Comparison of ENCODE assay signal across 14 mouse cellular contexts in the genomic region with DNA sequence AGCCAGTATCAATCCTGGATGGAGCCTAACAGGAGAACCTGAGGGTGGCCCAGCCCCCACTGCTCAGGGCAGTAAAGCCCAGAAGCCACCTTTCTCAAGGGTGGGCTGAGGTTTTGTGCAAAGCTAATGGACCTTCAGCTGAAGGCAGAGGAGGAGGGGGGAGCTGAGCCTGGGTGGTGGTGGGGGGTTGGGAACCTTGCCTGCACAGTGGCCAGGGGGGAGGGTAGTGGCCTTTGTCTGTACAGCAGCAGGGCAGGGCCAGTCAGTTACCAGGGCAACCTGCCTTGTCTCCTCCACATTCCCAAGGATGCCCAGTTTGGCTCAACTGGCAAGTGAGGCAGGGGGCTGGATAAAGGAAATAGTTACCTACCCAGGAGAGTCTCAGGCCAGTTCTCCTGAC. TPM values are rescaled to one million over a fixed set of nuclear protein-coding genes. Genes with fewer than 3 reads are reported as not detected.
A peak's percentile ranks its signal among the peaks of the same experiment; 100 is the strongest.
DNase-seq lines count a peak whose midpoint lies in the region; ATAC-seq lines count a peak whose summit lies in the region.
"Had no signal": no experiment of that assay in that cellular context is flagged by ENCODE, and none has a peak within 500 bp of the region (broad histone marks: within the 10 kb centered on the region; RNA-seq: fewer than 3 reads in every experiment).

No protein-coding gene starts in this region.

- peak; percentile 62 for DNase-seq in embryonic facial prominence, embryonic 10.5 days (ENCODE audit: low spot score)
- peak; percentile 76 for DNase-seq in hindbrain, embryonic 10.5 days (ENCODE audit: low spot score)
- DNase-seq in midbrain, embryonic 11.5 days (ENCODE audit: low spot score, missing footprints), result peak; percentile 94
- DNase-seq in lung, postnatal 36 days, result no peak
- no peak for DNase-seq in frontal cortex, postnatal 10 days (ENCODE audit: low spot score in 2 of 2)
- DNase-seq in cerebellum, adult 18-20 months, result no peak
- DNase-seq: cerebellum, adult 11 months; heart, postnatal 10 days; kidney, postnatal 36 days had no signal

- peaks cover 31% of the 10 kb centered on the region for H3K27me3 ChIP-seq in embryonic facial prominence, embryonic 10.5 days (replicated peaks; ENCODE audit: low read depth, poor library complexity, severe bottlenecking)
- peaks cover 18% of the 10 kb centered on the region for H3K27me3 ChIP-seq in hindbrain, embryonic 10.5 days (ENCODE audit: insufficient read depth, poor library complexity, severe bottlenecking)
- peaks cover 4% of the 10 kb centered on the region; the same call in 1 of the 2 replicates for H3K27me3 ChIP-seq in midbrain, embryonic 11.5 days (ENCODE audit: control insufficient read depth, insufficient read depth, low read length)
- H3K27me3 ChIP-seq in neural tube, embryonic 15.5 days (replicated peaks), result no peaks in the 10 kb centered on the region

- peak overlapping the region; percentile 11; the same call in 1 of the 2 replicates for H3K4me3 ChIP-seq in embryonic facial prominence, embryonic 10.5 days
- peak overlapping the region; percentile 31 for H3K4me3 ChIP-seq in hindbrain, embryonic 10.5 days
- no peak overlapping the region for H3K4me3 ChIP-seq in midbrain, embryonic 11.5 days (ENCODE audit: low read depth, low read length)
- H3K4me3 ChIP-seq in neural tube, embryonic 15.5 days (replicated peaks), result no peak overlapping the region
- H3K4me3 ChIP-seq: embryonic facial prominence, embryonic 12.5 days; lung, embryonic 15.5 days had no signal

- peak overlapping the region; percentile 23 for H3K4me2 ChIP-seq in midbrain, embryonic 11.5 days
- H3K4me2 ChIP-seq in neural tube, embryonic 15.5 days, result no peak overlapping the region
- H3K4me2 ChIP-seq: embryonic facial prominence, embryonic 12.5 days; lung, embryonic 15.5 days had no signal

- H3K36me3 ChIP-seq in embryonic facial prominence, embryonic 10.5 days (replicated peaks), result peaks cover 44% of the 10 kb centered on the region
- H3K36me3 ChIP-seq in hindbrain, embryonic 10.5 days, result peaks cover 41% of the 10 kb centered on the region
- H3K36me3 ChIP-seq in midbrain, embryonic 11.5 days (ENCODE audit: control insufficient read depth, insufficient read depth, low read length), result peaks cover 17% of the 10 kb centered on the region
- H3K36me3 ChIP-seq in neural tube, embryonic 15.5 days, result peaks cover 36% of the 10 kb centered on the region

- peaks cover 41% of the 10 kb centered on the region for H3K4me1 ChIP-seq in embryonic facial prominence, embryonic 10.5 days
- H3K4me1 ChIP-seq in hindbrain, embryonic 10.5 days (replicated peaks), result peaks cover 57% of the 10 kb centered on the region
- peaks cover 36% of the 10 kb centered on the region for H3K4me1 ChIP-seq in midbrain, embryonic 11.5 days (ENCODE audit: control insufficient read depth, insufficient read depth, low read length)
- H3K4me1 ChIP-seq in neural tube, embryonic 15.5 days, result peaks cover 32% of the 10 kb centered on the region

- peak; percentile 83 for ATAC-seq in midbrain, embryonic 11.5 days (ENCODE audit: low FRiP score)
- ATAC-seq in neural tube, embryonic 15.5 days (ENCODE audit: low FRiP score), result no peak; the same call in 1 of the 2 replicates
- ATAC-seq: intestine, postnatal 0 days had no signal

- no peaks in the 10 kb centered on the region for H3K9me3 ChIP-seq in embryonic facial prominence, embryonic 10.5 days
- no peaks in the 10 kb centered on the region for H3K9me3 ChIP-seq in hindbrain, embryonic 10.5 days
- no peaks in the 10 kb centered on the region for H3K9me3 ChIP-seq in midbrain, embryonic 11.5 days (ENCODE audit: control insufficient read depth, low read length)
- no peaks in the 10 kb centered on the region for H3K9me3 ChIP-seq in neural tube, embryonic 15.5 days (replicated peaks)
- H3K9me3 ChIP-seq: embryonic facial prominence, embryonic 12.5 days; lung, embryonic 15.5 days had no signal

- H3K9ac ChIP-seq in midbrain, embryonic 11.5 days (ENCODE audit: low read length), result peak overlapping the region; percentile 42; the same call in 1 of the 2 replicates
- no peak overlapping the region for H3K9ac ChIP-seq in neural tube, embryonic 15.5 days (replicated peaks)
- H3K9ac ChIP-seq: embryonic facial prominence, embryonic 12.5 days; lung, embryonic 15.5 days had no signal

- H3K27ac ChIP-seq in embryonic facial prominence, embryonic 10.5 days (replicated peaks), result peak overlapping the region; percentile 74
- H3K27ac ChIP-seq in hindbrain, embryonic 10.5 days, result peak overlapping the region; percentile 87
- peak overlapping the region; percentile 76 for H3K27ac ChIP-seq in midbrain, embryonic 11.5 days (ENCODE audit: low read depth, low read length)
- 0 out of 2 replicates have a peak overlapping the region, but pooled peaks have one; percentile 4 for H3K27ac ChIP-seq in neural tube, embryonic 15.5 days (replicated peaks)
- H3K27ac ChIP-seq: embryonic facial prominence, embryonic 12.5 days; lung, embryonic 15.5 days; stomach, postnatal 0 days had no signal

RNA-seq across cellular contexts. Expression of gene Mapk11, which starts 2.9 kb away (rescaled TPM):
- 16.1 and 20.6 TPM in 2 replicates for polyA plus RNA-seq in embryonic facial prominence, embryonic 10.5 days (2016; fragmentation: Nextera tagmentation; extraction: Ambion mirVana)
- polyA plus RNA-seq in hindbrain, embryonic 10.5 days (2016; fragmentation: Nextera tagmentation; extraction: Ambion mirVana), result 34.9 and 46.6 TPM in 2 replicates
- 34.9 and 40.6 TPM in 2 replicates for polyA plus RNA-seq in midbrain, embryonic 11.5 days (2014; fragmentation: Nextera tagmentation; extraction: Ambion mirVana)
- 22.5 and 27.5 TPM in 2 replicates for polyA plus RNA-seq in neural tube, embryonic 15.5 days (2015; fragmentation: Nextera tagmentation; extraction: Ambion mirVana)

RNA-seq across cellular contexts. Expression of gene Mapk12, which starts 11.8 kb away (rescaled TPM):
- 16.6 and 19.6 TPM in 2 replicates for polyA plus RNA-seq in embryonic facial prominence, embryonic 10.5 days (2016; fragmentation: Nextera tagmentation; extraction: Ambion mirVana)
- 23.7 and 28.5 TPM in 2 replicates for polyA plus RNA-seq in hindbrain, embryonic 10.5 days (2016; fragmentation: Nextera tagmentation; extraction: Ambion mirVana)
- polyA plus RNA-seq in midbrain, embryonic 11.5 days (2014; fragmentation: Nextera tagmentation; extraction: Ambion mirVana), result 21.3 and 27.0 TPM in 2 replicates
- polyA plus RNA-seq in neural tube, embryonic 15.5 days (2015; fragmentation: Nextera tagmentation; extraction: Ambion mirVana), result 4.8 and 5.2 TPM in 2 replicates

RNA-seq across cellular contexts. Expression of gene Hdac10, which starts 23.8 kb away (rescaled TPM):
- 15.9 and 16.1 TPM in 2 replicates for polyA plus RNA-seq in embryonic facial prominence, embryonic 10.5 days (2016; fragmentation: Nextera tagmentation; extraction: Ambion mirVana)
- polyA plus RNA-seq in hindbrain, embryonic 10.5 days (2016; fragmentation: Nextera tagmentation; extraction: Ambion mirVana), result 16.4 and 18.5 TPM in 2 replicates
- 11.6 and 13.6 TPM in 2 replicates for polyA plus RNA-seq in midbrain, embryonic 11.5 days (2014; fragmentation: Nextera tagmentation; extraction: Ambion mirVana)
- polyA plus RNA-seq in neural tube, embryonic 15.5 days (2015; fragmentation: Nextera tagmentation; extraction: Ambion mirVana), result 25.1 and 31.9 TPM in 2 replicates

RNA-seq across cellular contexts. Expression of gene Plxnb2, which starts 28.3 kb away (rescaled TPM):
- 146 and 152 TPM in 2 replicates for polyA plus RNA-seq in embryonic facial prominence, embryonic 10.5 days (2016; fragmentation: Nextera tagmentation; extraction: Ambion mirVana)
- polyA plus RNA-seq in hindbrain, embryonic 10.5 days (2016; fragmentation: Nextera tagmentation; extraction: Ambion mirVana), result 133 and 155 TPM in 2 replicates
- polyA plus RNA-seq in midbrain, embryonic 11.5 days (2014; fragmentation: Nextera tagmentation; extraction: Ambion mirVana), result 97.5 and 115 TPM in 2 replicates
- 69.4 and 72.3 TPM in 2 replicates for polyA plus RNA-seq in neural tube, embryonic 15.5 days (2015; fragmentation: Nextera tagmentation; extraction: Ambion mirVana)

RNA-seq across cellular contexts. Expression of gene Tubgcp6, which starts 29.4 kb away (rescaled TPM):
- polyA plus RNA-seq in embryonic facial prominence, embryonic 10.5 days (2016; fragmentation: Nextera tagmentation; extraction: Ambion mirVana), result 25.9 and 28.8 TPM in 2 replicates
- polyA plus RNA-seq in hindbrain, embryonic 10.5 days (2016; fragmentation: Nextera tagmentation; extraction: Ambion mirVana), result 23.7 and 26.0 TPM in 2 replicates
- polyA plus RNA-seq in midbrain, embryonic 11.5 days (2014; fragmentation: Nextera tagmentation; extraction: Ambion mirVana), result 14.9 and 16.8 TPM in 2 replicates
- 14.4 and 14.8 TPM in 2 replicates for polyA plus RNA-seq in neural tube, embryonic 15.5 days (2015; fragmentation: Nextera tagmentation; extraction: Ambion mirVana)

Comparison
In these comparisons a context has a peak if more than half of its experiments do, and no peak if none do; other contexts are left out.
1. DNase-seq: peak in embryonic facial prominence, embryonic 10.5 days (single experiment), hindbrain, embryonic 10.5 days (single experiment) and midbrain, embryonic 11.5 days (single experiment); none in lung, postnatal 36 days (single experiment), frontal cortex, postnatal 10 days (0 of 2) and cerebellum, adult 18-20 months (0 of 2).
2. H3K27ac ChIP-seq: peak in every context shown above with its lines; median percentile 87 in hindbrain, embryonic 10.5 days; 76 in midbrain, embryonic 11.5 days; 74 in embryonic facial prominence, embryonic 10.5 days; 4 in neural tube, embryonic 15.5 days.
3. H3K4me3 ChIP-seq: peak in embryonic facial prominence, embryonic 10.5 days (single experiment) and hindbrain, embryonic 10.5 days (single experiment); none in midbrain, embryonic 11.5 days (single experiment) and neural tube, embryonic 15.5 days (single experiment).